15 mouse cellular contexts compared by ENCODE assay signal in the genomic region with DNA sequence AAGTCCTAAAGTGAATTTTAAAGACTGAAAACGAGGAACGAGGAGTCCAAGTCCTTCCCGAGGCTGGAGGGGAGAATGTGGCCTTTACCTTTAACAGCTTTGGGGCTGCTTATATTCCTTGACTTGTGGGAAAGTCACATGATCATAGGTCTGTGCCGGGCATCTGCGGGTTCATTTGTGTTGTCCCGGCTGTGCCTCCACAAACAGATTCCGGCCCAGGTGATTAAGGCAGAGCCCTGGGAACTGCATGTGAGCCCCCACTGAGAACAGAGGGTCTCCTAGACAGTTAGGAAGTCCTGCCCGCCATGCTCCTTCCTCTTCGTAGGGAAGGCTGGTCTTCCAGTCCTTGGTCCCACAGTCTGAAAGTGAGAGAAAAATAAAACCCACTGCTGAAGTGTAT.
DNase-seq lines count a peak whose midpoint lies in the region; ATAC-seq and TF ChIP-seq lines count a peak whose summit lies in the region.
"Had no signal": no experiment of that assay in that cellular context is flagged by ENCODE, and none has a peak within 500 bp of the region (broad histone marks: within the 10 kb centered on the region; RNA-seq: fewer than 3 reads in every experiment).

No protein-coding gene starts in this region.

- H3K4me3 ChIP-seq in forebrain, embryonic 12.5 days (replicated peaks), result no peak overlapping the region
- H3K4me3 ChIP-seq in hindbrain, embryonic 16.5 days (ENCODE audit: low read length), result no peak overlapping the region
- no peak overlapping the region for H3K4me3 ChIP-seq in midbrain, embryonic 15.5 days
- no peak overlapping the region for H3K4me3 ChIP-seq in stomach, postnatal 0 days (ENCODE audit: low read depth, low read length)
- H3K4me3 ChIP-seq: embryonic facial prominence, embryonic 15.5 days; gastrocnemius, adult 2 months; heart, embryonic 13.5 days; megakaryocyte, embryonic 14.5 days; stomach, embryonic 15.5 days had no signal

- no peak for TF ChIP-seq CTCF in stomach, postnatal 0 days (IDR thresholded peaks at IDR 0.05; ENCODE audit: low read depth)

- TF ChIP-seq EP300 in stomach, postnatal 0 days (optimal IDR thresholded peaks at IDR 0.05), result no peak

- H3K9me3 ChIP-seq in forebrain, embryonic 12.5 days, result no peaks in the 10 kb centered on the region
- H3K9me3 ChIP-seq in hindbrain, embryonic 16.5 days (ENCODE audit: control insufficient read depth, low read length), result no peaks in the 10 kb centered on the region
- no peaks in the 10 kb centered on the region for H3K9me3 ChIP-seq in midbrain, embryonic 15.5 days
- no peaks in the 10 kb centered on the region for H3K9me3 ChIP-seq in stomach, postnatal 0 days (ENCODE audit: control insufficient read depth, low read length)
- H3K9me3 ChIP-seq: embryonic facial prominence, embryonic 15.5 days; heart, embryonic 13.5 days; stomach, embryonic 15.5 days had no signal

- DNase-seq in embryo, embryonic 9.5 days (ENCODE audit: extremely low spot score), result peak; percentile 17
- DNase-seq in embryo, embryonic 10 days (ENCODE audit: low spot score), result no peak
- no peak for DNase-seq in spleen, postnatal 14 days (ENCODE audit: low spot score in 2 of 2)
- no peak for DNase-seq in layer of hippocampus, postnatal 25 days (ENCODE audit: extremely low spot score in 1 of 2, low spot score in 1 of 2)
- no peak for DNase-seq in stomach, postnatal 0 days (ENCODE audit: low spot score)

- peak overlapping the region; percentile 89 for H3K27ac ChIP-seq in forebrain, embryonic 12.5 days
- H3K27ac ChIP-seq in hindbrain, embryonic 16.5 days (ENCODE audit: low read depth, low read length), result peak overlapping the region; percentile 60
- H3K27ac ChIP-seq in midbrain, embryonic 15.5 days, result peak overlapping the region; percentile 85
- H3K27ac ChIP-seq in stomach, postnatal 0 days (replicated peaks), result no peak overlapping the region
- H3K27ac ChIP-seq: embryonic facial prominence, embryonic 15.5 days; gastrocnemius, adult 2 months; heart, embryonic 13.5 days; stomach, embryonic 15.5 days had no signal

- H3K4me2 ChIP-seq in forebrain, embryonic 12.5 days, result no peak overlapping the region
- H3K4me2 ChIP-seq in hindbrain, embryonic 16.5 days (ENCODE audit: low read length), result peak overlapping the region; percentile 27; the same call in 1 of the 2 replicates
- H3K4me2 ChIP-seq in midbrain, embryonic 15.5 days, result no peak overlapping the region
- H3K4me2 ChIP-seq in stomach, postnatal 0 days (replicated peaks; ENCODE audit: low read depth), result no peak overlapping the region
- H3K4me2 ChIP-seq: lung, embryonic 14.5 days; stomach, embryonic 15.5 days had no signal

- 36% methylated on average over 9 of the region's 9 CpGs for WGBS in forebrain, embryonic 12.5 days
- whole genome bisulfite sequencing in hindbrain, embryonic 16.5 days, result 16% methylated on average over 9 of the region's 9 CpGs
- WGBS in midbrain, embryonic 15.5 days, result 15% methylated on average over 9 of the region's 9 CpGs
- 50% methylated on average over 9 of the region's 9 CpGs for WGBS in stomach, postnatal 0 days

- H3K4me1 ChIP-seq in forebrain, embryonic 12.5 days, result peaks cover 35% of the 10 kb centered on the region
- peaks cover 34% of the 10 kb centered on the region for H3K4me1 ChIP-seq in hindbrain, embryonic 16.5 days (ENCODE audit: control insufficient read depth, insufficient read depth, low read depth, low read length)
- H3K4me1 ChIP-seq in midbrain, embryonic 15.5 days, result peaks cover 40% of the 10 kb centered on the region
- no peaks in the 10 kb centered on the region for H3K4me1 ChIP-seq in stomach, postnatal 0 days (replicated peaks; ENCODE audit: control insufficient read depth, insufficient read depth)
- H3K4me1 ChIP-seq: stomach, embryonic 15.5 days had no signal

- no peaks in the 10 kb centered on the region for H3K36me3 ChIP-seq in forebrain, embryonic 12.5 days (replicated peaks)
- H3K36me3 ChIP-seq in hindbrain, embryonic 16.5 days (ENCODE audit: control insufficient read depth, insufficient read depth, low read length), result no peaks in the 10 kb centered on the region
- H3K36me3 ChIP-seq in midbrain, embryonic 15.5 days (replicated peaks), result no peaks in the 10 kb centered on the region
- no peaks in the 10 kb centered on the region for H3K36me3 ChIP-seq in stomach, postnatal 0 days (ENCODE audit: control insufficient read depth, insufficient read depth, low read length)
- H3K36me3 ChIP-seq: embryonic facial prominence, embryonic 15.5 days; heart, embryonic 13.5 days; stomach, embryonic 15.5 days had no signal

- no peak for ATAC-seq in forebrain, embryonic 12.5 days (ENCODE audit: low FRiP score)
- no peak for ATAC-seq in hindbrain, embryonic 16.5 days
- ATAC-seq in midbrain, embryonic 15.5 days (replicated peaks), result peak; percentile 24; the same call in 1 of the 2 replicates
- no peak for ATAC-seq in stomach, postnatal 0 days (ENCODE audit: low FRiP score, low TSS enrichment)
- ATAC-seq: intestine, postnatal 0 days had no signal

- no peak overlapping the region for H3K9ac ChIP-seq in forebrain, embryonic 12.5 days
- H3K9ac ChIP-seq in hindbrain, embryonic 16.5 days (ENCODE audit: low read depth, low read length), result no peak overlapping the region
- no peak overlapping the region for H3K9ac ChIP-seq in midbrain, embryonic 15.5 days
- no peak overlapping the region for H3K9ac ChIP-seq in stomach, postnatal 0 days (ENCODE audit: low read length)
- H3K9ac ChIP-seq: embryonic facial prominence, embryonic 15.5 days; heart, embryonic 13.5 days; lung, embryonic 14.5 days; stomach, embryonic 15.5 days had no signal

- peaks cover 4% of the 10 kb centered on the region; the same call in 1 of the 2 replicates for H3K27me3 ChIP-seq in forebrain, embryonic 12.5 days
- no peaks in the 10 kb centered on the region for H3K27me3 ChIP-seq in hindbrain, embryonic 16.5 days (replicated peaks; ENCODE audit: control insufficient read depth, insufficient read depth, low read length)
- no peaks in the 10 kb centered on the region for H3K27me3 ChIP-seq in midbrain, embryonic 15.5 days (replicated peaks)
- no peaks in the 10 kb centered on the region for H3K27me3 ChIP-seq in stomach, postnatal 0 days (ENCODE audit: control insufficient read depth, insufficient read depth, low read length)
- H3K27me3 ChIP-seq: stomach, embryonic 15.5 days had no signal
